Mouse (Mus musculus) limb, embryonic 13.5 days (tissue): ENCODE results near the gene Aifm2. TPM values are rescaled to one million over a fixed set of nuclear protein-coding genes. Genes with fewer than 3 reads are reported as not detected.

Experiments used
- ATAC-seq: fragments of 200-750 bp; cut with Nextera tagmentation; 2 replicates; pipeline ENCODE4 v1.8.0; 2017; ENCODE audit warnings: low read depth, moderate number of reproducible peaks, moderate TSS enrichment; ENCODE audit not compliant: low FRiP score
- H3K27ac ChIP-seq: fragments of 300-500 bp; sonication (generic); 2 replicates; pipeline ENCODE4 v1.5.1; 2015; ENCODE audit warnings: inconsistent platforms, mild to moderate bottlenecking, moderate library complexity
- H3K27me3 ChIP-seq: fragments of 300-500 bp; sonication (generic); 2 replicates; pipeline ENCODE4 v1.6.1; 2015; ENCODE audit warnings: mild to moderate bottlenecking, inconsistent platforms
- H3K36me3 ChIP-seq: fragments of 300-500 bp; sonication (generic); 2 replicates; pipeline ENCODE4 v1.6.1; 2015; ENCODE audit warnings: inconsistent platforms, mild to moderate bottlenecking, moderate library complexity
- H3K4me1 ChIP-seq: fragments of 300-500 bp; sonication (generic); 2 replicates; pipeline ENCODE4 v1.6.1; 2015; ENCODE audit warnings: inconsistent platforms
- H3K4me2 ChIP-seq: fragments of 300-500 bp; sonication (generic); replicated peaks from 2 replicates; pipeline ENCODE4 v1.6.1; 2015; ENCODE audit warnings: inconsistent platforms, mild to moderate bottlenecking, moderate library complexity
- H3K4me3 ChIP-seq: fragments of 300-500 bp; sonication (generic); 2 replicates; pipeline ENCODE4 v1.5.1; 2015; ENCODE audit warnings: moderate library complexity, mild to moderate bottlenecking, inconsistent platforms
- H3K9ac ChIP-seq: fragments of 300-500 bp; sonication (generic); 2 replicates; pipeline ENCODE4 v1.6.1; 2015; ENCODE audit warnings: mild to moderate bottlenecking, inconsistent platforms
- H3K9me3 ChIP-seq: fragments of 300-500 bp; sonication (generic); 2 replicates; pipeline ENCODE4 v1.6.1; 2016; ENCODE audit warnings: inconsistent platforms
- WGBS: fragments of 180-500 bp; shearing (Covaris S2); methylation state at CpG from one replicate; pipeline ENCODE4 v1.1.7; 2015; 5-methylcytosine and 5-hydroxymethylcytosine counted together
- polyA plus RNA-seq: library from polyadenylated mRNA; unstranded; fragments of >200 nt; fragmentation: Nextera tagmentation; extraction: Ambion mirVana; gene quantifications from 2 replicates; pipeline ENCODE4 v1.2.1, GENCODE M21; 2015

Gene Aifm2
- polyA plus RNA-seq, 1 experiment from 2014 or later = 15.9 TPM

- Histone ChIP-seq H3K9me3 (peaks cover 8% of the 10 kb centered on the region; the same call in 1 of the 2 replicates), H3K4me2 (no peak overlapping the region), H3K4me3 (no peak overlapping the region), H3K27ac (no peak overlapping the region), H3K27me3 (no peaks in the 10 kb centered on the region), H3K4me1 (no peaks in the 10 kb centered on the region), H3K36me3 (peaks cover 98% of the 10 kb centered on the region), H3K9ac (no peak overlapping the region)
- ATAC-seq = no peak
- 92% methylated on average over 9 of the region's 9 CpGs for WGBS
These were observed 35.0 kb downstream of the Aifm2 start for GRCm38 (mm10) chr10:61750014-61750413.

- Histone ChIP-seq H3K36me3 (peaks cover 98% of the 10 kb centered on the region), H3K9ac (no peak overlapping the region), H3K4me3 (no peak overlapping the region), H3K4me1 (no peaks in the 10 kb centered on the region), H3K9me3 (no peaks in the 10 kb centered on the region), H3K27ac (no peak overlapping the region), H3K4me2 (no peak overlapping the region), H3K27me3 (no peaks in the 10 kb centered on the region)
- ATAC-seq = no peak
- WGBS = 89% methylated on average over 20 of the region's 20 CpGs
These were observed 36.6 kb downstream of the Aifm2 start for GRCm38 (mm10) chr10:61751534-61752219.

GRCm38 (mm10) chr10:61753071-61753470 is 38.0 kb downstream of the Aifm2 start:
- Histone ChIP-seq H3K9ac (no peak overlapping the region), H3K27ac (no peak overlapping the region), H3K4me2 (no peak overlapping the region), H3K36me3 (peaks cover 98% of the 10 kb centered on the region), H3K9me3 (no peaks in the 10 kb centered on the region), H3K4me3 (no peak overlapping the region), H3K4me1 (peaks cover 10% of the 10 kb centered on the region), H3K27me3 (no peaks in the 10 kb centered on the region)
- ATAC-seq = no peak
- WGBS = 97% methylated on average over 23 of the region's 23 CpGs

GRCm38 (mm10) chr10:61757022-61757421 is 42.0 kb downstream of the Aifm2 start:
- peak; percentile 34; the same call in 1 of the 2 replicates for ATAC-seq
- peaks cover 21% of the 10 kb centered on the region for H3K4me1 ChIP-seq
- H3K9ac ChIP-seq = no peak overlapping the region
- H3K27ac ChIP-seq = no peak overlapping the region
- H3K4me2 ChIP-seq = no peak overlapping the region
- WGBS = 88% methylated on average over 14 of the region's 14 CpGs
- H3K36me3 ChIP-seq = peaks cover 65% of the 10 kb centered on the region
- no peaks in the 10 kb centered on the region for H3K9me3 ChIP-seq
- no peaks in the 10 kb centered on the region for H3K27me3 ChIP-seq
- no peak overlapping the region for H3K4me3 ChIP-seq

- WGBS = 94% methylated on average over 2 of the region's 2 CpGs
- Histone ChIP-seq H3K9me3 (no peaks in the 10 kb centered on the region), H3K9ac (no peak overlapping the region), H3K4me3 (no peak overlapping the region), H3K27me3 (no peaks in the 10 kb centered on the region), H3K27ac (no peak overlapping the region), H3K36me3 (peaks cover 50% of the 10 kb centered on the region), H3K4me1 (peaks cover 21% of the 10 kb centered on the region), H3K4me2 (no peak overlapping the region)
- no peak for ATAC-seq
These were observed 43.8 kb downstream of the Aifm2 start for GRCm38 (mm10) chr10:61758904-61759303.

GRCm38 (mm10) chr10:61759869-61760268 is 44.8 kb downstream of the Aifm2 start:
- H3K4me1 ChIP-seq = peaks cover 24% of the 10 kb centered on the region
- H3K36me3 ChIP-seq = peaks cover 45% of the 10 kb centered on the region
- WGBS = 55% methylated on average over 6 of the region's 6 CpGs
- H3K4me3 ChIP-seq = no peak overlapping the region
- no peak overlapping the region for H3K9ac ChIP-seq
- no peaks in the 10 kb centered on the region for H3K27me3 ChIP-seq
- no peaks in the 10 kb centered on the region for H3K9me3 ChIP-seq
- no peak overlapping the region for H3K4me2 ChIP-seq
- H3K27ac ChIP-seq = no peak overlapping the region
- peak; percentile 34; the same call in 1 of the 2 replicates for ATAC-seq

GRCm38 (mm10) chr10:61764689-61765088 is 49.6 kb downstream of the Aifm2 start:
- Histone ChIP-seq H3K4me1 (peaks cover 29% of the 10 kb centered on the region), H3K9me3 (no peaks in the 10 kb centered on the region), H3K36me3 (peaks cover 21% of the 10 kb centered on the region), H3K4me3 (no peak overlapping the region), H3K27me3 (no peaks in the 10 kb centered on the region), H3K9ac (no peak overlapping the region), H3K27ac (no peak overlapping the region), H3K4me2 (no peak overlapping the region)
- WGBS = 86% methylated on average over 8 of the region's 8 CpGs
- no peak for ATAC-seq

- no peak overlapping the region for H3K9ac ChIP-seq
- peaks cover 28% of the 10 kb centered on the region for H3K36me3 ChIP-seq
- no peak overlapping the region for H3K4me2 ChIP-seq
- no peak for ATAC-seq
- H3K4me3 ChIP-seq = no peak overlapping the region
- no peaks in the 10 kb centered on the region for H3K27me3 ChIP-seq
- H3K27ac ChIP-seq = no peak overlapping the region
- no peaks in the 10 kb centered on the region for H3K9me3 ChIP-seq
- H3K4me1 ChIP-seq = peaks cover 22% of the 10 kb centered on the region
- 53% methylated on average over 5 of the region's 5 CpGs for WGBS
These were observed 50.5 kb downstream of the Aifm2 start for GRCm38 (mm10) chr10:61765558-61765957.

GRCm38 (mm10) chr10:61766806-61767205 is 51.7 kb downstream of the Aifm2 start:
- no peak for ATAC-seq
- no peak overlapping the region for H3K4me3 ChIP-seq
- no peak overlapping the region for H3K9ac ChIP-seq
- peaks cover 33% of the 10 kb centered on the region for H3K36me3 ChIP-seq
- H3K4me1 ChIP-seq = peaks cover 22% of the 10 kb centered on the region
- H3K9me3 ChIP-seq = no peaks in the 10 kb centered on the region
- WGBS = 57% methylated on average over 6 of the region's 6 CpGs
- no peak overlapping the region for H3K27ac ChIP-seq
- H3K27me3 ChIP-seq = no peaks in the 10 kb centered on the region
- H3K4me2 ChIP-seq = no peak overlapping the region

- H3K9ac ChIP-seq = peak overlapping the region; percentile 99
- no peak for ATAC-seq
- peaks cover 26% of the 10 kb centered on the region for H3K4me1 ChIP-seq
- H3K4me3 ChIP-seq = peak overlapping the region; percentile 92
- peak overlapping the region; percentile 64 for H3K4me2 ChIP-seq
- 25% methylated on average over 9 of the region's 9 CpGs for WGBS
- H3K9me3 ChIP-seq = no peaks in the 10 kb centered on the region
- H3K36me3 ChIP-seq = peaks cover 3% of the 10 kb centered on the region; the same call in 1 of the 2 replicates
- no peaks in the 10 kb centered on the region for H3K27me3 ChIP-seq
- peak overlapping the region; percentile 98; the same call in 1 of the 2 replicates for H3K27ac ChIP-seq
These were observed 66.5 kb downstream of the Aifm2 start for GRCm38 (mm10) chr10:61781461-61782128.

- ATAC-seq = peak; percentile 51
- peak overlapping the region; percentile 92 for H3K4me3 ChIP-seq
- WGBS = under 1% methylated on average over 73 of the region's 74 CpGs
- no peaks in the 10 kb centered on the region for H3K36me3 ChIP-seq
- H3K27ac ChIP-seq = peak overlapping the region; percentile 98
- H3K9ac ChIP-seq = peak overlapping the region; percentile 99
- H3K4me2 ChIP-seq = peak overlapping the region; percentile 64
- no peaks in the 10 kb centered on the region for H3K9me3 ChIP-seq
- H3K4me1 ChIP-seq = peaks cover 26% of the 10 kb centered on the region
- H3K27me3 ChIP-seq = no peaks in the 10 kb centered on the region
These were observed 67.9 kb downstream of the Aifm2 start for GRCm38 (mm10) chr10:61782799-61783611.
